Mouse (Mus musculus): ENCODE results near the gene Fam222b.

DNA sequence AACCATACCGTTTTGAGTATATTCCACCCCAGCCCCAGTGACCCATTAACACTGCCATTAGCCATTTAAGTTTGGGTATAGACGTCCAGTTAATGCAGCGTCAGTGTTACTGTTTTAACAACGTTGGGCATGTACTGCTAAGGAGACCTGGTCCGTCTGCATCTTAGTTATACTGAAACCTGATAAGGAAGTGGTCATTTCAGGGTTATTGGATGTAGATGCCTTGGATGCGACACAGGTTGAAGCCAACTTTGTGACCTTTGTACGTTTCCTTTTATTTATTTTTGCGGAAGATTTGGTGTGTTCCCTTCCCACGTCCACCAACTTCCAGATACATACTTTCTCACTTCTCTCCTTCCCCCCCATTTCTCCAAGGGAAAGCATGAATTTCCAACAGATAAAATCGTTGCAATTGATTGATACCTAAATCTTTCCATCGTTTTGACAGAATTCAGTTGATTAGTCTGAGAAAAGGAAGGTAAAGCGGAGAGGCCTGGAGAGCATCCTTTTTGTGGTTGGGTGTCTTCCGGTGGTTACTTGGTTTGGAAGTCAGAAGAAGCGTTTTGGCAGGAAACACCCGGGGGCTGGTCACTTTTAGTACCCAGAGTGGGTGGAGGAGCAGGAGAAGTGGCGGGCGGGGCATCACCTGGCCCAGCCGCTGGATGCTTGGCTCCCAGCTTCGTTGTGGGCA lies 20.4 kb downstream of the Fam222b start:
- no peak for TF ChIP-seq CTCF (IDR thresholded peaks at IDR 0.05; ENCODE audit: control insufficient read depth, insufficient read depth, low read length)
- TF ChIP-seq POLR2A (IDR thresholded peaks at IDR 0.05; ENCODE audit: borderline replicate concordance, control insufficient read depth, low read depth, low read length): no peak
